Mouse (Mus musculus) limb, embryonic 11.5 days (tissue): ENCODE data around the gene Armcx1. TPM values are rescaled to one million over a fixed set of nuclear protein-coding genes. Genes with fewer than 3 reads are reported as not detected.

Experiments
- microRNA-seq: library from miRNA; unstranded; fragments of <30 nt; microRNA quantifications from one replicate; pipeline ENCODE4, GENCODE M21; 2016
- polyA plus RNA-seq: library from polyadenylated mRNA; unstranded; fragments of >200 nt; fragmentation: Nextera tagmentation; extraction: Ambion mirVana; gene quantifications from 2 replicates; pipeline ENCODE4 v1.2.1, GENCODE M21; 2014

The Armcx1 gene
- polyA plus RNA-seq, 1 experiment from 2014 or later = 44.3 TPM

Small RNAs within 50 kb of the gene (microRNA-seq; reads per million reads assigned to microRNA genes)
- not detected for gene Mir7093

Other genes with a start within 250 kb of the Armcx1 start
- not detected in 2 replicates for gene Taf7l, start 241.5 kb upstream of the Armcx1 start, polyA plus RNA-seq
- 79.4 and 81.4 TPM in 2 replicates for gene Timm8a1, start 176.1 kb upstream of the Armcx1 start, polyA plus RNA-seq
- gene Btk, start 134.4 kb upstream of the Armcx1 start, polyA plus RNA-seq = 0.93 and 1.2 TPM in 2 replicates
- gene Rpl36a, start 132.3 kb upstream of the Armcx1 start, polyA plus RNA-seq = 425 and 470 TPM in 2 replicates
- 4.0 and 5.1 TPM in 2 replicates for gene Gla, start 116.8 kb upstream of the Armcx1 start, polyA plus RNA-seq
- 144 and 172 TPM in 2 replicates for gene Hnrnph2, start 116.8 kb upstream of the Armcx1 start, polyA plus RNA-seq
- 6.3 and 6.9 TPM in 2 replicates for gene Armcx4, start 31.4 kb upstream of the Armcx1 start, polyA plus RNA-seq
- gene Armcx6, start 33.5 kb downstream of the Armcx1 start, polyA plus RNA-seq = 21.6 and 25.9 TPM in 2 replicates
- 51.9 and 55.2 TPM in 2 replicates for gene Armcx3, start 38.6 kb downstream of the Armcx1 start, polyA plus RNA-seq
- gene Armcx2, start 91.3 kb downstream of the Armcx1 start, polyA plus RNA-seq = 81.1 and 85.9 TPM in 2 replicates
- 0.81 and 1.0 TPM in 2 replicates for gene Nxf2, start 246.8 kb downstream of the Armcx1 start, polyA plus RNA-seq